Mouse (Mus musculus) macrophage (primary cell): ENCODE data around the gene Usp3. TPM values are rescaled to one million over a fixed set of nuclear protein-coding genes. Genes with fewer than 3 reads are reported as not detected.

Experiments used
- H3K27ac ChIP-seq: fragments of 350-480 bp; formaldehyde crosslinking; 2 replicates; pipeline ENCODE4 v1.9.0; 2021
- H3K36me3 ChIP-seq: fragments of 350-480 bp; formaldehyde crosslinking; 2 replicates; pipeline ENCODE4 v1.9.0; 2021; ENCODE audit errors: inconsistent target
- H3K4me3 ChIP-seq: fragments of 350-480 bp; formaldehyde crosslinking; 2 replicates; pipeline ENCODE4 v1.9.0; 2021; ENCODE audit errors: inconsistent target
- H3K79me2 ChIP-seq: fragments of 350-480 bp; formaldehyde crosslinking; 2 replicates; pipeline ENCODE4 v1.9.0; 2021; ENCODE audit errors: inconsistent target
- WGBS: methylation state at CpG from one replicate; pipeline ENCODE4 v1.1.7; 2026; ENCODE audit warnings: inconsistent platforms; ENCODE audit not compliant: missing documents; 5-methylcytosine and 5-hydroxymethylcytosine counted together
- polyA plus RNA-seq: library from polyadenylated mRNA; stranded (reverse); fragments of 250-400 nt; gene quantifications from 3 replicates; pipeline ENCODE4 v1.2.4, GENCODE M21; 2018; ENCODE audit warnings: inconsistent platforms

Usp3 gene
- polyA plus RNA-seq, 1 experiment from 2014 or later: 26.5 TPM

DNA sequence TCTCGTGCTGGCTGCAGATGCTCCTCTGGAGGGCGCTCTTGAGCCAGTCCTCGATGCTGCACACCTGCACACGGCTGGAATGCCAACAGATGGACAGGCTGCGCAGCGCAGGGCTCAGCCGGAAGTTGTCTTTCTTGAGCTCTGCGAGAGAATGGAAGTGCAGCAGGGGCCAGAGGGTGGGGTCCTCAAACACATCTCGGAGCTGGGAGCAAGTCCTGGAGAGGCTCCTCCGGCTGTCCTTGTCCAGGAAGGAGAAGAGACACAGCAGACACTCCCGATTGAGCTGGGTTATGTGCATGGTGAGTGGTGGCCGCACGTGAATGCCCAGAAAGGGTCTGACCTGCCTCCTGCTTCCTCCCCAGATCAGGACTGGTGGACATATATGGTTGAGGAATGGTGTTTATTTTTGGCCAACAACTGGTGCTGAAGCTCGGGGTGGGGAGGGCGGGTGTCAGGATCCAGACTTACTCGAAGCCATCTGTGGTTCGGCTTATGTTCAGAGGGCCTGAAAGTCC lies 78.6 kb downstream of the Usp3 start, which contains the start of gene Fbxl22:
TSS of gene Fbxl22 (minus strand) at position 338 of the 515 bp plus-strand sequence.
- Histone ChIP-seq H3K79me2 (no peaks in the 10 kb centered on the region), H3K36me3 (peaks cover 22% of the 10 kb centered on the region; the same call in 1 of the 2 replicates), H3K27ac (no peak within 1 kb of the TSS), H3K4me3 (no peak within 1 kb of the TSS)
- WGBS: 81% methylated on average over 17 of the region's 17 CpGs

DNA sequence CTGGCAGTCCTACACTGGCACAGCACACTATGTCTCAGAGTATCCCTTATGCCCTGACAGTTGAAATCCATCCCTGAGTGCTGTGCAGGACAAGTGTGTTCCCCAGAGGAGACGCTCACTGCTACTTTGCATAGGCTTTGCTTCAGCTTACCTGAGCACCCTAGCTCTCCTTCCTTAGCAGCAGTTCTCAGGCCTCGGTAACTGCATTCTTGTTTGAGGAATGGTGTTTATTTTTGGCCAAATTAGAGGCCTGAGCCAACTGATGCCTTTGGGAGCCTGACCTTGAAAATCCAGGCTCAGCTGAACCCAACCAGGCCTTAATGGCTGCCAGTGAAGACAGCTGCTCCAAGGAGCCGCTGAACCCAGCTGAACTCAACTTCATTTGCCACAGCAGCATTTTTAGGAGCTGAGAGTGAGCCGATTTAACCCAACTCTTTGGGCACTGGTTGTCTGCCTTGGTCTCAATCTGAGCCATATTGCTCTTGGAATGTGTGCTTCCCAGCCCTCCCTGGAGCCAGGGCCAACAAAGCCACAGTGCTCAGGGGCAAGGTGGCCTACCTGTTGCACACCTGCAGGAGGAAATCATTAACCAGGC lies 79.2 kb downstream of the Usp3 start:
- peaks cover 25% of the 10 kb centered on the region for H3K36me3 ChIP-seq
- no peak overlapping the region for H3K4me3 ChIP-seq
- H3K79me2 ChIP-seq: no peaks in the 10 kb centered on the region
- H3K27ac ChIP-seq: no peak overlapping the region
- 95% methylated on average over 4 of the region's 4 CpGs for WGBS

DNA sequence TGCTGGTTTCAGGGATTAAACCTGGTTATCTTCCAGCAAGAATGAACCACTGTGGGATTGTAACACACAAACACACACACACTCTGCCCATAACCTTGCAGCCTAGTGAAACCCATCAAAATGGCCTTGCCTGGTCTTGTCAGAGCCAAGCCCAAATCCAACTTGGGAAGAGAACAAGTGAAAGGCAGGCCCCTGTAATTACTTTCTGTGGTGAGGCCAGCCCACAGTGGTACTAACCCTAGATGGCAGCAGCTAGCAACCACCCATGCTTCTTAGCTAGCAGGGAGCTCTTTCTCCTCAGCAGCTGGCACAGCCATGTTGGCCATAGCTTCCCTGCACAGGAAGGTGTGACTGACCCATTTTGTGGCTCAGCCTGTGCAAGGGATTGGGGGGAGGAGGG lies 79.8 kb downstream of the Usp3 start:
- H3K4me3 ChIP-seq: no peak overlapping the region
- peaks cover 27% of the 10 kb centered on the region for H3K36me3 ChIP-seq
- no peak overlapping the region for H3K27ac ChIP-seq

GRCm38 (mm10) chr9:66512351-66512671 lies 80.6 kb downstream of the Usp3 start:
- no peaks in the 10 kb centered on the region for H3K79me2 ChIP-seq
- H3K27ac ChIP-seq: peak overlapping the region; percentile 82
- 3% methylated on average over 8 of the region's 8 CpGs for WGBS
- H3K36me3 ChIP-seq: peaks cover 27% of the 10 kb centered on the region
- peak overlapping the region; percentile 78 for H3K4me3 ChIP-seq

More for the DNA sequence above, 79.8 kb downstream of the Usp3 start:
- no peaks in the 10 kb centered on the region for H3K79me2 ChIP-seq

GRCm38 (mm10) chr9:66511580-66512350 lies 81.2 kb downstream of the Usp3 start:
- no peaks in the 10 kb centered on the region for H3K79me2 ChIP-seq
- H3K4me3 ChIP-seq: peak overlapping the region; percentile 78
- peak overlapping the region; percentile 82 for H3K27ac ChIP-seq
- peaks cover 31% of the 10 kb centered on the region for H3K36me3 ChIP-seq
- WGBS: 1% methylated on average over 73 of the region's 78 CpGs

DNA sequence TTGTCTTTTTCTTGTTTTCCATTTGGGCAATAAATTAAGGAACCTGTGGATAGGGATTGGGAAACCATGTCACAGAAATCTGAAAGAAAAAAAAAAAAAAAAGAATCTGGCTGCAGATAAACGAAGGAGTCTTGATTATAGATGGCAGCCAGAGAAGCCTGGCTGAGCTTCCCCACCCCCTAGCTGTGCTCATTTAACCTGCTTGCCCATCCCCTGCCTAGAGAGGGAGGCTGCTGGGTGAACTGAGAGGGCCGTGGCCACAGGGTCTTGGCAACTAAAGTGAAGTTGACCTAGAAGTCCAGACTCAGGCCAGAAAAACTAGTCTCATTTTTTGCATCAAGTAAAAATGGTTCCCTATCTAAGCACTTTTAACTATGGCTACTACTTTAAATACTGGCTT lies 82.0 kb downstream of the Usp3 start:
- peaks cover 34% of the 10 kb centered on the region for H3K36me3 ChIP-seq
- H3K27ac ChIP-seq: peak overlapping the region; percentile 32
- 10% methylated on average over 2 of the region's 2 CpGs for WGBS

DNA sequence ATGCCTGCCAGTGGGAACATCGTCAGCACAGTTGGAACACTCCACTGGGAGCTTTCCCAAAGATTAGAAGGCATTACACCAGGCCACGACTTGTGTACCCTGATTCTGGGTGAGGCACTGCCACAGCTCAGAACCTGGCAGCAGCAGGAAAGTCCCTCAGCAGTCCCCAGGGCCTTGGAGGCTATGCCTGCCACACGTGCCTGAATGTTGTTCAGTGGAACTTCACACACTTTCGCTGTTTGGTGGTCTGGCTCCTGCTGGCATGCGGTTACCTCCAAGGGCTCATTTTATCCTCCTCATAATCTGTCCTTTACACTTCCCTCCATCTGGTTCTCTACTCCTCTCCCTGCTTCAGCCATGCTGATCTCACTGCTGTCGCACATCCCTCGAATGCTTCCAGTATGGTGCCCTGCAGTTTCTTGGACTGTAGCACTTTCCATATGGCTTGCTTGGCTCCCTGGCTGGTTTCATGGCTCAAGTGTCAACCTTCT lies 82.5 kb downstream of the Usp3 start:
- Histone ChIP-seq H3K36me3 (peaks cover 37% of the 10 kb centered on the region), H3K27ac (no peak overlapping the region), H3K4me3 (no peak overlapping the region), H3K79me2 (no peaks in the 10 kb centered on the region)
- 96% methylated on average over 7 of the region's 7 CpGs for WGBS

More for the DNA sequence above, 82.0 kb downstream of the Usp3 start:
- H3K4me3 ChIP-seq: peak overlapping the region; percentile 55
- no peaks in the 10 kb centered on the region for H3K79me2 ChIP-seq

- WGBS: 94% methylated on average over 4 of the region's 4 CpGs
- Histone ChIP-seq H3K36me3 (peaks cover 51% of the 10 kb centered on the region), H3K27ac (no peak overlapping the region)
These were observed 84.0 kb downstream of the Usp3 start for GRCm38 (mm10) chr9:66508890-66509399.

GRCm38 (mm10) chr9:66507684-66508083 lies 85.3 kb downstream of the Usp3 start:
- Histone ChIP-seq H3K4me3 (no peak overlapping the region), H3K36me3 (peaks cover 51% of the 10 kb centered on the region), H3K27ac (no peak overlapping the region), H3K79me2 (no peaks in the 10 kb centered on the region)
- 95% methylated on average over 3 of the region's 3 CpGs for WGBS

More at GRCm38 (mm10) chr9:66508890-66509399, 84.0 kb downstream of the Usp3 start:
- no peak overlapping the region for H3K4me3 ChIP-seq
- no peaks in the 10 kb centered on the region for H3K79me2 ChIP-seq

- H3K79me2 ChIP-seq: no peaks in the 10 kb centered on the region
- peaks cover 61% of the 10 kb centered on the region for H3K36me3 ChIP-seq
- no peak overlapping the region for H3K4me3 ChIP-seq
- H3K27ac ChIP-seq: no peak overlapping the region
These were observed 86.5 kb downstream of the Usp3 start for GRCm38 (mm10) chr9:66506424-66506823.

DNA sequence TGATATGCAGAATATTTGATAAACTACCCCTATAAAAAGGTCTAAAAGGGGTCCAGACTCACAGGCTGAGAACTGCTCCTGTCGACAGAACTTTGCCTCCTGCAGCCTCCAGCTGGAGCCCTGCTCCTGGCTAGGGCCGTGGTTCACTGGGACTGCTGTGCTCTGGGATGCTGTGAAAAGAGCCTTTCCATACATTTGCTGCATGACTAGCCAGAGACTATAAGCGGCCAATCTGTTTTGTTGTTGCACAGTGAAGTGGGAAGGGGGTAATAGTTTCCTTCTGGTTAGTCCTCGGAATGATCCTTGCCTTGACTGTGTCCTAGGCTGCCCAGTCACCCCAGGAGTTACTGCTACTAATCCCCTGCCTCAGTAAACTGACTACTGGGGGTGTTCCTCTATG lies 86.9 kb downstream of the Usp3 start:
- WGBS: 93% methylated on average over 4 of the region's 4 CpGs
- no peaks in the 10 kb centered on the region for H3K79me2 ChIP-seq
- no peak overlapping the region for H3K27ac ChIP-seq
- no peak overlapping the region for H3K4me3 ChIP-seq
- peaks cover 65% of the 10 kb centered on the region for H3K36me3 ChIP-seq

GRCm38 (mm10) chr9:66505141-66505917 lies 87.6 kb downstream of the Usp3 start:
- Histone ChIP-seq H3K79me2 (no peaks in the 10 kb centered on the region), H3K4me3 (no peak overlapping the region), H3K27ac (no peak overlapping the region), H3K36me3 (peaks cover 72% of the 10 kb centered on the region)
- 66% methylated on average over 9 of the region's 9 CpGs for WGBS

DNA sequence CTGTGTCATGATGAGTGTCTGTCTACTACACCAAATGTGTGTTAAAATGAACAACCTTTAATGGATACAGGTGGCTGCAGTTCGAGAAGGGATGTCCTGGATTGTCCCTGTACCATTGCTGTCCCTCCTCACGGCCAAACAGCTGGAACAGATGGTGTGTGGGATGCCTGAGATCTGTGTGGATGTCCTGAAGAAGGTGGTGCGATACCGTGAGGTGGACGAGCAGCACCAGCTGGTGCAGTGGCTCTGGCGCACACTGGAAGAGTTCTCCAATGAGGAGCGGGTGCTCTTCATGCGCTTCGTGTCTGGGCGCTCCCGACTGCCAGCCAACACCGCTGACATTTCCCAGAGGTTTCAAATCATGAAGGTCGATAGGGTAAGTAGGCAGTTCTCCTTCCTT lies 88.4 kb downstream of the Usp3 start:
- H3K27ac ChIP-seq: no peak overlapping the region
- 95% methylated on average over 11 of the region's 13 CpGs for WGBS
- H3K36me3 ChIP-seq: peaks cover 80% of the 10 kb centered on the region
- H3K79me2 ChIP-seq: no peaks in the 10 kb centered on the region
- H3K4me3 ChIP-seq: no peak overlapping the region

- H3K36me3 ChIP-seq: peaks cover 82% of the 10 kb centered on the region
- no peak overlapping the region for H3K4me3 ChIP-seq
- no peaks in the 10 kb centered on the region for H3K79me2 ChIP-seq
- no peak overlapping the region for H3K27ac ChIP-seq
- 84% methylated on average over 4 of the region's 4 CpGs for WGBS
These were observed 89.0 kb downstream of the Usp3 start for GRCm38 (mm10) chr9:66503879-66504411.
